Mouse (Mus musculus) liver, adult 2 months (tissue): ENCODE measurements around the gene Olfr701. TPM values are rescaled to one million over a fixed set of nuclear protein-coding genes. Genes with fewer than 3 reads are reported as not detected.
A peak's percentile ranks its signal among the peaks of the same experiment; 100 is the strongest.

Experiments
- DNase-seq: peaks from one replicate; pipeline ENCODE4 v3.0.0-alpha.2; 2011; ENCODE audit warnings: low read depth, low spot score; ENCODE audit errors: extremely low read depth
- H3K27ac ChIP-seq: fragments of 200-500 bp; replicated peaks from 2 replicates; pipeline ENCODE4 v1.5.1; 2012; ENCODE audit warnings: low read depth, mild to moderate bottlenecking, control low read depth, inconsistent platforms, low read length; ENCODE audit not compliant: insufficient read depth
- H3K27me3 ChIP-seq: fragments of 200-500 bp; 2 replicates; pipeline ENCODE4 v1.6.1; 2012; ENCODE audit warnings: mild to moderate bottlenecking, moderate library complexity, low read length, inconsistent platforms; ENCODE audit not compliant: control insufficient read depth, insufficient read depth
- H3K36me3 ChIP-seq: fragments of 200-500 bp; 2 replicates; pipeline ENCODE4 v1.6.1; 2012; ENCODE audit warnings: low read length, inconsistent platforms; ENCODE audit not compliant: control insufficient read depth, insufficient read depth
- H3K4me1 ChIP-seq: fragments of 200-500 bp; 2 replicates; pipeline ENCODE4 v1.6.1; 2011; ENCODE audit warnings: low read length; ENCODE audit not compliant: control insufficient read depth, insufficient read depth
- H3K4me3 ChIP-seq: fragments of 200-500 bp; 2 replicates; pipeline ENCODE4 v1.5.1; 2011; ENCODE audit warnings: low read depth, mild to moderate bottlenecking, control low read depth, low read length, moderate library complexity; ENCODE audit not compliant: insufficient read depth
- H3K79me2 ChIP-seq: fragments of 200-500 bp; 2 replicates; pipeline ENCODE4 v1.6.1; 2012; ENCODE audit warnings: inconsistent platforms, mild to moderate bottlenecking, low read length, moderate library complexity; ENCODE audit not compliant: control insufficient read depth, insufficient read depth
- H3K9ac ChIP-seq: fragments of 200-500 bp; 2 replicates; pipeline ENCODE4 v1.6.1; 2012; ENCODE audit warnings: low read depth, mild to moderate bottlenecking, control low read depth, inconsistent platforms, low read length
- CTCF ChIP-seq: fragments of 200-500 bp; IDR thresholded peaks from 2 replicates; pipeline ENCODE4 v1.5.1; 2011; ENCODE audit warnings: low read depth, low read length, control low read depth
- POLR2A ChIP-seq: fragments of 200-500 bp; IDR thresholded peaks from 2 replicates; pipeline ENCODE4 v1.6.1; 2011; ENCODE audit warnings: low read length, control low read depth; ENCODE audit not compliant: insufficient read depth; ENCODE audit errors: extremely low read depth
- WGBS: fragments of 180-500 bp; shearing (Covaris S2); methylation state at CpG from one replicate; pipeline ENCODE4 v1.1.7; 2018; 5-methylcytosine and 5-hydroxymethylcytosine counted together
- polyA plus RNA-seq: library from polyadenylated mRNA; depleted of rRNA; stranded (reverse); fragments of >200 nt; gene quantifications from 2 replicates; pipeline ENCODE4 v1.2.3, GENCODE M21; 2012; rRNA removed
- total RNA-seq: library from RNA; depleted of rRNA; stranded (reverse); fragments of >200 nt; gene quantifications from 2 replicates; pipeline ENCODE4 v1.2.3, GENCODE M21; 2014; rRNA removed

Olfr701 gene
- total RNA-seq (not detected in 2 replicates), polyA plus RNA-seq (not detected in 2 replicates)

DNA sequence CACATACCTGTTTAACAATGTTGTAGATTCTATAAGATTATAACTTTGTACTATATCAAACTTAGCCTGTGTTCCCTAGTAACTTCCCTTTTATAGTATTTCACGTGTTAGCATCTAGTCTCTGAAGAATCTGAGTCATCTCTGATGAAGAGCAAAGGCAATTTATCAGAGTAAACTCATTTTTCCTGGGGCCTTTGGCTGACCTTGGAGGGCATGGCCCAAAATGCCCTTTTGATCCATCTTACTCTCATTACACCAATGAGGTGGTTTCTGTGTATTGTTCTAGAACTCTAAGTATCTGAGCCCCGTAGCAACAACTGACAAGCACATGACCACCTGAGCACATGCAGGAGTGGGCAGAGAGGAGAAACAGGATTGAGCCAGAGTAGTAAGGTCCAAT is at the start of gene Olfr701:
Gene Olfr701 (plus strand): TSS at position 301 of the 400 bp plus-strand sequence.
- no peaks in the 10 kb centered on the region for H3K36me3 ChIP-seq
- no peak for DNase-seq
- no peak within 1 kb of the TSS for H3K4me3 ChIP-seq
- H3K9ac ChIP-seq, result no peak within 1 kb of the TSS
- H3K4me1 ChIP-seq, result no peaks in the 10 kb centered on the region
- no peak within 1 kb of the TSS for H3K27ac ChIP-seq
- TF ChIP-seq CTCF (no peak), POLR2A (no peak)
- no peaks in the 10 kb centered on the region for H3K79me2 ChIP-seq
- H3K27me3 ChIP-seq, result no peaks in the 10 kb centered on the region
- WGBS, result 46% methylated on average over 2 of the region's 2 CpGs

DNA sequence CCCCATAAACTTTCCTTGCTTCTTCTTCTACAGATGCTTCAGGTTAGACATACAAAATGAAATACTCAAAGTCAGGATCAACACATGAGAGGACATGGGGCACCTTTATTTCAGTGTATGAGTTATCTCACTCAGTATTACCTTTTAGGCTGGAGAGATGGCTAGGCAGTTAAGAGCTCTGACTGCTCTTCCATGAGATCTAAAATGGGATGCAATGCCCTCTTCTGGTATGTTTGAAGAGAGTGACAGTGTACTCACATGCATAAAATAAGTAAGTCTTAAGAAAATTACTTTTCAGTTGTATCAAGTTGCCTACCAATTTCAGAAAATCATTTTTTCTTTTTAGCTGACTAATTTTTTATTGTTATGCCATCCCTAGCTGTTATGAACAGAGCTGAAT is 25.6 kb upstream of the Olfr701 start:
- Histone ChIP-seq H3K36me3 (no peaks in the 10 kb centered on the region), H3K9ac (no peak overlapping the region), H3K4me3 (no peak overlapping the region), H3K27ac (no peak overlapping the region), H3K27me3 (no peaks in the 10 kb centered on the region), H3K4me1 (no peaks in the 10 kb centered on the region), H3K79me2 (no peaks in the 10 kb centered on the region)
- TF ChIP-seq CTCF (no peak), POLR2A (no peak)
- peak; percentile 20 for DNase-seq

DNA sequence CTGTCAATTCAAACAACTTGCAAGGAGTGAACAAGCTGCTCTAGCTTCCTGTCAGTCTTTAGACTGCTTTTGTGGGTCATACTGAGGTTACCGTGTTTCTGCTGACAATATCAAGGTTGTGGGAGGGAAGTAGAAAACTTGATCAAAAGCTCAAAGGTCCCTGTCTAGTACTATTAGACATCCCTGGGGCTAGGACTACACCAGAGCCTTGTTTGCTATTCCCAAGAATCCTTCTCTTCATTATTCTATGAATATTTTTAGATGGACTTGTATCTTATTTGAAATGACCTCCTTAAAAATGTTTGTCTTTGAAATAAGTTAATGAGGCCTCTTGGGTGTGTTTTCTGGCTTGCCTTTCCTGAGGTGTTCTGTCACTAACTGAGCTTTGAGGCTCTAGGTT is 20.8 kb upstream of the Olfr701 start, which contains the start of gene Olfr699:
Gene Olfr699 (minus strand): TSS at position 101 of the 400 bp plus-strand sequence.
- 71% methylated on average over 1 of the region's 1 CpGs for WGBS
- DNase-seq, result no peak
- no peak for TF ChIP-seq POLR2A
- no peak for TF ChIP-seq CTCF
- H3K4me3 ChIP-seq, result no peak within 1 kb of the TSS
- no peaks in the 10 kb centered on the region for H3K36me3 ChIP-seq
- no peak within 1 kb of the TSS for H3K9ac ChIP-seq
- H3K27me3 ChIP-seq, result no peaks in the 10 kb centered on the region
- no peaks in the 10 kb centered on the region for H3K4me1 ChIP-seq
- no peak within 1 kb of the TSS for H3K27ac ChIP-seq
- H3K79me2 ChIP-seq, result no peaks in the 10 kb centered on the region

DNA sequence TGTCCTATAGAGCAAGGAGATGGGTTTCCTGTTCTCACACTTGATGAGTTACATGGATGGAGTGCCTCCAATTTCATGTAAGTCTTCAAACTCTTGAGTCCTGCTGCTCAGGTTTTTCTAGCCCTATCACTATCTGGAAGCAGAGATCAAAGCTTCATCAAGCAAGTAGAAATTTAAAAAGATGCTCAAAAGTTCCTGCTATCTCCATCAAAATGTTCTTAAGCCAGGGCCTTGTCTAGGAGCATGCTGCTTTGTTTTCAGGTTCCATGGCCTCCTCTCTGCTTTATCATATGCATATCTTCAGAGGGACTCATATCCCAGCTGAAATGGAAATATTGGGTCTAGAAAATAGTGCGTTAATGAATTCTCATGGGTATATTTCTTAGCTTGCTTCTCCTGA is 5.2 kb upstream of the Olfr701 start, which contains the start of gene Olfr700:
Gene Olfr700 (minus strand): TSS at position 101 of the 400 bp plus-strand sequence.
- H3K27ac ChIP-seq, result no peak within 1 kb of the TSS
- 73% methylated on average over 1 of the region's 1 CpGs for WGBS
- H3K27me3 ChIP-seq, result no peaks in the 10 kb centered on the region
- H3K4me3 ChIP-seq, result no peak within 1 kb of the TSS
- no peak within 1 kb of the TSS for H3K9ac ChIP-seq
- no peaks in the 10 kb centered on the region for H3K79me2 ChIP-seq
- H3K4me1 ChIP-seq, result no peaks in the 10 kb centered on the region
- H3K36me3 ChIP-seq, result no peaks in the 10 kb centered on the region
- no peak for DNase-seq
- no peak for TF ChIP-seq CTCF

DNA sequence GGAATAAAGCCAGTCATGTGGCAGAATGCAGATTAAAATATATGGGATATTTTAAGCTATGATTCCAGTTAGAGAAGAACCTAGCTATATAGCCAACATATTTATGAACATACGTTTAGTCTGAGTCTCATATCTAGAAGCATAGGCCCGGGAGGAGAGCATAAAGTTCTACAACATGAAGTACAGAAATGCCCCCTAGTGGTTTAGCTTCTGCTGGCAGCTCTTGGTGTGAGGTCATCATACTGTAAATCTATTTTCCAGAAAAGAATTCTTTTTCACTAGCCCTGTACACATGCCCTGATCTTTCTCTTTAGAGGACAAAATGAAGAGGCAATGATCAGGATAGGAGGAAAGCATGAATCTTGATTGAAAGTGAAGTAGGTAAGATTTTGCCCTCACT is 1.8 kb downstream of the Olfr701 start:
- 24% methylated on average over 2 of the region's 2 CpGs for WGBS
- Histone ChIP-seq H3K9ac (no peak overlapping the region), H3K27me3 (no peaks in the 10 kb centered on the region), H3K27ac (no peak overlapping the region), H3K36me3 (no peaks in the 10 kb centered on the region), H3K4me3 (no peak overlapping the region), H3K4me1 (no peaks in the 10 kb centered on the region), H3K79me2 (no peaks in the 10 kb centered on the region)
- peak; percentile 41 for DNase-seq
- TF ChIP-seq POLR2A (no peak), CTCF (peak; percentile 45)

DNA sequence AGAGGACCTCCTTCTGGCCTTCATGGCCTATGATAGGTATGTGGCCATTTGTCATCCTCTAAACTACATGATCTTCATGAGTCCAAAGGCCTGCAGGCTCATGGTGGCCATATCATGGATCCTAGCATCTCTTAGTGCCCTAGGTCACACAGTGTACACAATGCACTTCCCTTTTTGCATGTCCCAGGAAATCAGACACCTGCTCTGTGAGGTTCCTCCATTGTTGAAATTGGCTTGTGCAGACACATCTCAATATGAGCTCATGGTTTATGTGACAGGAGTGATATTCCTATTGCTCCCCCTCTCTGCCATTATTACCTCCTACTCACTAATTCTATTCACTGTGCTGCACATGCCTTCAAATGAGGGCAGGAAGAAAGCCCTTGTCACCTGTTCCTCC is 4.5 kb downstream of the Olfr701 start:
- Histone ChIP-seq H3K36me3 (no peaks in the 10 kb centered on the region), H3K27ac (no peak overlapping the region)

More for the DNA sequence above, 4.5 kb downstream of the Olfr701 start:
- no peak overlapping the region for H3K9ac ChIP-seq
- TF ChIP-seq POLR2A, result no peak
- no peak for TF ChIP-seq CTCF
- no peaks in the 10 kb centered on the region for H3K79me2 ChIP-seq
- DNase-seq, result no peak
- H3K27me3 ChIP-seq, result no peaks in the 10 kb centered on the region
- H3K4me3 ChIP-seq, result no peak overlapping the region
- H3K4me1 ChIP-seq, result no peaks in the 10 kb centered on the region
